Mouse (Mus musculus) heart, postnatal 0 days (tissue): ENCODE results near the gene Zfp65.

ENCODE experiments used
- CTCF ChIP-seq: IDR thresholded peaks from 2 replicates; pipeline ENCODE4 v1.5.1; 2016; ENCODE audit warnings: antibody characterized with exemption, control low read depth, low read depth
- EP300 ChIP-seq: IDR thresholded peaks from 2 replicates; pipeline ENCODE4 v1.6.1; 2016; ENCODE audit warnings: antibody characterized with exemption, low read depth

GRCm38 (mm10) chr13:67674902-67675301 is 54.1 kb downstream of the Zfp65 start:
- TF ChIP-seq CTCF = no peak
- TF ChIP-seq EP300 = no peak
